18 mouse cellular contexts compared by ENCODE assay signal in the genomic region with DNA sequence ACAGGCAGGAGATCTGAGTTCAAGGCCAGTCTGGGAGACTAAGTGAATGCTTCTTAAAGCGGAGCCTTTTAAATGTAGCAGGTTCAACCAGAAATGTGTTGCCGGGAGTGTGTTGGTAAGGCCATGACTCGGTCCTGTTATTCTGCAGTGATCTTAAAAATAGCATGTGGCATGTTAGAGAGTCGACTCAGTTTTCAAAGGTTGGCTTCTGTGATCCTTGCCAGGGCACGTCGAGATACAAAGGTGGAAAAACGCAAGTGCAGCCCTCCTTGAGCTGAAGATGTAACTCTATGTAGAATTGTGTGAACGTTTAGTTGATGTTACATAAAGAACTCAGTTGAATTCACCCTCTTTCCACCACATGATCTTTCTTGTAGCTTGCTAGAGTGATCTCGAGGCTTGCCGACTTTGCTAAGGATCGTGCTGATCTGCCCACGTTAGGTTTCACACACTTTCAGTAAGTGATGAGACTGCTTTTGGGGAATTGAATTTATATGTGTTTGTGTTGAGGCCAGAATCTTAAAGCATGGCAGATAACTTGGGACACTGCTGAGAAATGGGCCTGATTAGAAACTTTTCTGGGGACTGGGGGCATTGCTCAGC.
"Had no signal": no experiment of that assay in that cellular context is flagged by ENCODE, and none has a peak within 500 bp of the region (broad histone marks: within the 10 kb centered on the region; RNA-seq: fewer than 3 reads in every experiment).

No protein-coding gene starts in this region.

- H3K27me3 ChIP-seq: liver, embryonic 13.5 days; midbrain, embryonic 12.5 days; midbrain, embryonic 15.5 days; neural tube, embryonic 13.5 days; stomach, embryonic 15.5 days had no signal

- DNase-seq: kidney, adult 9 months; kidney, postnatal 14 days; kidney, postnatal 4 days; liver, embryonic 13.5 days; lung, adult 2 months; lung, postnatal 14 days; lung, postnatal 4 days; retina, postnatal 1 day; right cerebral cortex, postnatal 14 days; right cerebral cortex, postnatal 4 days; spleen, adult 18-20 months; thymus, adult 18-20 months; thymus, postnatal 36 days had no signal

- H3K4me3 ChIP-seq: liver, embryonic 13.5 days; midbrain, embryonic 12.5 days; midbrain, embryonic 15.5 days; myocyte; neural tube, embryonic 13.5 days; stomach, embryonic 15.5 days had no signal

- H3K9me3 ChIP-seq: liver, embryonic 13.5 days; midbrain, embryonic 12.5 days; midbrain, embryonic 15.5 days; neural tube, embryonic 13.5 days; stomach, embryonic 15.5 days had no signal

- H3K4me1 ChIP-seq: liver, embryonic 13.5 days; midbrain, embryonic 12.5 days; midbrain, embryonic 15.5 days; neural tube, embryonic 13.5 days; stomach, embryonic 15.5 days had no signal

- H3K27ac ChIP-seq: liver, embryonic 13.5 days; midbrain, embryonic 12.5 days; midbrain, embryonic 15.5 days; neural tube, embryonic 13.5 days; stomach, embryonic 15.5 days had no signal

- ATAC-seq: midbrain, embryonic 15.5 days had no signal
